Mouse (Mus musculus) heart, embryonic 11.5 days (tissue): ENCODE measurements around the gene Tsacc. TPM values are rescaled to one million over a fixed set of nuclear protein-coding genes. Genes with fewer than 3 reads are reported as not detected.
"Not testable (repeated sequence)": the region's sequence is repeated elsewhere in the genome, so short reads cannot be mapped to it uniquely, and the experiment has no call there.

Experiments
- ATAC-seq: fragments of 200-750 bp; cut with Nextera tagmentation; replicated peaks from 2 replicates; pipeline ENCODE4 v1.8.0; 2017; ENCODE audit warnings: moderate library complexity; ENCODE audit not compliant: insufficient number of reproducible peaks, low FRiP score, low TSS enrichment
- H3K27ac ChIP-seq: fragments of 300-500 bp; sonication (generic); 2 replicates; pipeline ENCODE4 v1.5.1; 2014; ENCODE audit warnings: mild to moderate bottlenecking, low read depth, low read length
- H3K27me3 ChIP-seq: fragments of 300-500 bp; sonication (generic); 2 replicates; pipeline ENCODE4 v1.6.1; 2014; ENCODE audit warnings: mild to moderate bottlenecking, low read length, mixed read lengths; ENCODE audit not compliant: control insufficient read depth, insufficient read depth
- H3K36me3 ChIP-seq: fragments of 300-500 bp; sonication (generic); 2 replicates; pipeline ENCODE4 v1.6.1; 2014; ENCODE audit warnings: mild to moderate bottlenecking, low read length, moderate library complexity, mixed read lengths; ENCODE audit not compliant: control insufficient read depth, insufficient read depth
- H3K4me1 ChIP-seq: fragments of 300-500 bp; sonication (generic); 2 replicates; pipeline ENCODE4 v1.6.1; 2014; ENCODE audit warnings: low read length; ENCODE audit not compliant: control insufficient read depth, insufficient read depth
- H3K4me2 ChIP-seq: fragments of 300-500 bp; sonication (generic); 2 replicates; pipeline ENCODE4 v1.6.1; 2014; ENCODE audit warnings: mild to moderate bottlenecking, moderate library complexity
- H3K4me3 ChIP-seq: fragments of 300-500 bp; sonication (generic); 2 replicates; pipeline ENCODE4 v1.5.1; 2014; ENCODE audit warnings: low read depth, low read length
- H3K9ac ChIP-seq: fragments of 300-500 bp; sonication (generic); 2 replicates; pipeline ENCODE4 v1.6.1; 2014; ENCODE audit warnings: mild to moderate bottlenecking, low read depth, low read length, moderate library complexity
- H3K9me3 ChIP-seq: fragments of 300-500 bp; sonication (generic); replicated peaks from 2 replicates; pipeline ENCODE4 v1.6.1; 2016; ENCODE audit warnings: low read length; ENCODE audit not compliant: control insufficient read depth
- WGBS: fragments of 180-500 bp; shearing (Covaris S2); extraction: QIAGEN DNeasy Blood & Tissue Kit; methylation state at CpG from one replicate; pipeline ENCODE4 v1.1.7; 2014; ENCODE audit not compliant: insufficient replicate concordance; 5-methylcytosine and 5-hydroxymethylcytosine counted together
- polyA plus RNA-seq: library from polyadenylated mRNA; unstranded; fragments of >200 nt; fragmentation: Nextera tagmentation; extraction: Ambion mirVana; gene quantifications from 2 replicates; pipeline ENCODE4 v1.2.1, GENCODE M21; 2014

Gene Tsacc
- polyA plus RNA-seq, 1 experiment from 2014 or later: 12.8 TPM

- Histone ChIP-seq H3K4me3 (no peak overlapping the region), H3K36me3 (peaks cover 3% of the 10 kb centered on the region), H3K9me3 (no peaks in the 10 kb centered on the region), H3K27ac (no peak overlapping the region), H3K9ac (no peak overlapping the region; the same call in 1 of the 2 replicates), H3K27me3 (no peaks in the 10 kb centered on the region), H3K4me1 (peaks cover 14% of the 10 kb centered on the region), H3K4me2 (peak overlapping the region; percentile 82)
- ATAC-seq: no peak
- WGBS: 32% methylated on average over 12 of the region's 12 CpGs
Measured at GRCm38 (mm10) chr3:88334029-88334658, 37.3 kb upstream of the Tsacc start.

- no peaks in the 10 kb centered on the region for H3K27me3 ChIP-seq
- H3K36me3 ChIP-seq: peaks cover 5% of the 10 kb centered on the region
- no peak overlapping the region for H3K27ac ChIP-seq
- no peak overlapping the region for H3K4me2 ChIP-seq
- no peaks in the 10 kb centered on the region for H3K9me3 ChIP-seq
- ATAC-seq: no peak
- H3K4me3 ChIP-seq: no peak overlapping the region
- no peak overlapping the region for H3K9ac ChIP-seq
- WGBS: 25% methylated on average over 2 of the region's 2 CpGs
- H3K4me1 ChIP-seq: peaks cover 6% of the 10 kb centered on the region
Measured at GRCm38 (mm10) chr3:88331282-88331681, 34.5 kb upstream of the Tsacc start.

- WGBS: 78% methylated on average over 5 of the region's 5 CpGs
- H3K4me2 ChIP-seq: no peak overlapping the region
- H3K4me1 ChIP-seq: peaks cover 5% of the 10 kb centered on the region
- no peak for ATAC-seq
- no peak overlapping the region for H3K4me3 ChIP-seq
- H3K27me3 ChIP-seq: no peaks in the 10 kb centered on the region
- no peak overlapping the region for H3K9ac ChIP-seq
- peaks cover 5% of the 10 kb centered on the region for H3K36me3 ChIP-seq
- no peak overlapping the region for H3K27ac ChIP-seq
- H3K9me3 ChIP-seq: no peaks in the 10 kb centered on the region
Measured at GRCm38 (mm10) chr3:88328956-88329355, 32.2 kb upstream of the Tsacc start.

- Histone ChIP-seq H3K9me3 (no peaks in the 10 kb centered on the region), H3K27me3 (no peaks in the 10 kb centered on the region), H3K9ac (peak within 1 kb of the TSS; percentile 88), H3K4me1 (peaks cover 5% of the 10 kb centered on the region), H3K4me3 (peak within 1 kb of the TSS; percentile 88), H3K27ac (no peak within 1 kb of the TSS), H3K36me3 (peaks cover 25% of the 10 kb centered on the region), H3K4me2 (peak within 1 kb of the TSS; percentile 95)
- ATAC-seq: peak; percentile 66; the same call in 1 of the 2 replicates
- 2% methylated on average over 10 of the region's 10 CpGs for WGBS
Measured at GRCm38 (mm10) chr3:88324951-88325405, 28.2 kb upstream of the Tsacc start, which contains the start of gene Glmp. Gene Glmp, plus strand, starts transcription at chr3:88325023.

GRCm38 (mm10) chr3:88299172-88299571, 2.4 kb upstream of the Tsacc start:
- 80% methylated on average over 1 of the region's 1 CpGs for WGBS
- Histone ChIP-seq H3K36me3 (peaks cover 24% of the 10 kb centered on the region), H3K4me2 (no peak overlapping the region; the same call in 1 of the 2 replicates), H3K27ac (no peak overlapping the region), H3K4me3 (no peak overlapping the region), H3K9ac (no peak overlapping the region), H3K9me3 (no peaks in the 10 kb centered on the region), H3K4me1 (peaks cover 8% of the 10 kb centered on the region), H3K27me3 (no peaks in the 10 kb centered on the region)
- no peak for ATAC-seq

GRCm38 (mm10) chr3:88297321-88297851, 587 bp upstream of the Tsacc start:
- Histone ChIP-seq H3K27ac (peak overlapping the region; percentile 96), H3K4me2 (peak overlapping the region; percentile 90), H3K9me3 (no peaks in the 10 kb centered on the region), H3K27me3 (no peaks in the 10 kb centered on the region), H3K4me3 (peak overlapping the region; percentile 81), H3K9ac (peak overlapping the region; percentile 84), H3K4me1 (peaks cover 8% of the 10 kb centered on the region), H3K36me3 (peaks cover 14% of the 10 kb centered on the region)
- WGBS: under 1% methylated on average over 30 of the region's 30 CpGs
- no peak for ATAC-seq

GRCm38 (mm10) chr3:88296110-88296560, 664 bp downstream of the Tsacc start:
- Histone ChIP-seq H3K36me3 (peaks cover 9% of the 10 kb centered on the region), H3K27me3 (no peaks in the 10 kb centered on the region), H3K27ac (peak overlapping the region; percentile 96), H3K4me1 (peaks cover 8% of the 10 kb centered on the region), H3K4me2 (peak overlapping the region; percentile 71), H3K9me3 (no peaks in the 10 kb centered on the region), H3K9ac (peak overlapping the region; percentile 80), H3K4me3 (peak overlapping the region; percentile 81)
- no peak for ATAC-seq
- 1% methylated on average over 12 of the region's 12 CpGs for WGBS

- not testable (repeated sequence) for H3K9me3 ChIP-seq, H3K27ac ChIP-seq, ATAC-seq, H3K36me3 ChIP-seq, H3K27me3 ChIP-seq, H3K9ac ChIP-seq, H3K4me1 ChIP-seq
- 78% methylated on average over 1 of the region's 1 CpGs for WGBS
- Histone ChIP-seq H3K4me3 (peak overlapping the region; percentile 81), H3K4me2 (peak overlapping the region; percentile 71)
Measured at GRCm38 (mm10) chr3:88295272-88295671, 1.5 kb downstream of the Tsacc start.
